Mouse (Mus musculus): ENCODE data around the gene Csde1. TPM values are rescaled to one million over a fixed set of nuclear protein-coding genes. Genes with fewer than 3 reads are reported as not detected.

Gene Csde1
- polyA plus RNA-seq, 1 experiment from 2014 or later = 179 TPM

DNA sequence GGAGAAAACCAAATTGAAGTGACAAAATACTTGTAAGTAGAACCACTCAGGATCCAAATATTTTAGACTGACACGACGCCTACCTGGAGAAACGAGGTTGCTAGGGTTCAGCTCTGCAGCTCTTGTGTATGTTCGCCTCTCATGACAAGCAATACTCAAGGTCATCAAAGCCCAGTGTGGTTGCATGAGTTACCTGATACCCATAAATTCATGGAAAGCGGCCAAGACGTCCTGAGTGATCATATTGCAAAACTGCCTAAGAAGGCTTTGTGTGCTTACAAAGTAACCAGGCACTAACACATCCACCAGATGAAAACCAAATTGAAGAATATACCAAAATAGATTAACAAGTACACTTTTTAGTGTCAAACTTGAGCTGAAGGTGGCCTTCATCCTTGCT is 48.7 kb downstream of the Csde1 start:
- H3K27me3 ChIP-seq (replicated peaks) = no peaks in the 10 kb centered on the region
- WGBS (ENCODE audit: insufficient replicate concordance) = 82% methylated on average over 6 of the region's 6 CpGs
- H3K36me3 ChIP-seq = peaks cover 51% of the 10 kb centered on the region
- H3K27ac ChIP-seq = no peak overlapping the region
- no peak for ATAC-seq
- H3K4me3 ChIP-seq = no peak overlapping the region
- H3K9me3 ChIP-seq (replicated peaks) = no peaks in the 10 kb centered on the region
- H3K4me2 ChIP-seq = no peak overlapping the region
- H3K9ac ChIP-seq = no peak overlapping the region
- H3K4me1 ChIP-seq = no peaks in the 10 kb centered on the region

- no peak within 1 kb of the TSS for H3K4me3 ChIP-seq
- H3K9ac ChIP-seq = no peak within 1 kb of the TSS
- H3K9me3 ChIP-seq (replicated peaks) = no peaks in the 10 kb centered on the region
- WGBS (ENCODE audit: insufficient replicate concordance) = 61% methylated on average over 5 of the region's 5 CpGs
- H3K4me2 ChIP-seq = no peak within 1 kb of the TSS
- H3K4me1 ChIP-seq = no peaks in the 10 kb centered on the region
- H3K36me3 ChIP-seq = peaks cover 7% of the 10 kb centered on the region
- no peaks in the 10 kb centered on the region for H3K27me3 ChIP-seq (replicated peaks)
- no peak within 1 kb of the TSS for H3K27ac ChIP-seq
- ATAC-seq = no peak
These were observed 53.5 kb downstream of the Csde1 start, which contains the start of gene Ampd1 for GRCm38 (mm10) chr3:103073771-103074170. Ampd1 (plus strand) TSS chr3:103074014.

DNA sequence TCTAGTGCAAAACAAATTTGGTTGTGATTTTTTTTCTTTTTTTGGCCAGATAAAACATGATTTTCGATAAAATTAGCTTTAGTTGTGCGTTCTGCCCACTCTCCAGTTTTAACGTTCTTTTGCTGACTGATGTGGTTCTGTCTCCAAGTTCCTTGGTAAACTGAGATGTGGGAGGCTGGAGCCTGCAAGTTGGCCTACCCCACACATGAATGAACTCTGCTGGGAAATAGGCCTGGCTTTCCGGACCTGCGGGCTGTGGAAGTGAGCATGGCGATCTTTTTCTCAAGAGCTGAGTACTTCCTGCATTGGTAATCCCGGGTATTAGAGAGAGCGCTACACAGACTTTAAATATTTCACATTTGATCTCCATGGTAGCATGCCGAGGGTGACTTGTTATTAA is 55.6 kb downstream of the Csde1 start:
- H3K4me2 ChIP-seq = no peak overlapping the region
- no peaks in the 10 kb centered on the region for H3K4me1 ChIP-seq
- H3K9ac ChIP-seq = no peak overlapping the region
- H3K36me3 ChIP-seq = no peaks in the 10 kb centered on the region
- no peaks in the 10 kb centered on the region for H3K9me3 ChIP-seq (replicated peaks)
- ATAC-seq = no peak
- H3K4me3 ChIP-seq = no peak overlapping the region
- H3K27me3 ChIP-seq (replicated peaks) = no peaks in the 10 kb centered on the region
- H3K27ac ChIP-seq = no peak overlapping the region
- 83% methylated on average over 9 of the region's 9 CpGs for WGBS (ENCODE audit: insufficient replicate concordance)

- Histone ChIP-seq H3K27me3 (replicated peaks) (no peaks in the 10 kb centered on the region), H3K27ac (no peak overlapping the region), H3K4me3 (no peak overlapping the region), H3K4me1 (no peaks in the 10 kb centered on the region), H3K9ac (no peak overlapping the region), H3K9me3 (replicated peaks) (no peaks in the 10 kb centered on the region), H3K4me2 (no peak overlapping the region), H3K36me3 (no peaks in the 10 kb centered on the region)
- WGBS (ENCODE audit: insufficient replicate concordance) = 76% methylated on average over 9 of the region's 9 CpGs
- ATAC-seq = no peak
These were observed 56.2 kb downstream of the Csde1 start for GRCm38 (mm10) chr3:103076476-103076875.

DNA sequence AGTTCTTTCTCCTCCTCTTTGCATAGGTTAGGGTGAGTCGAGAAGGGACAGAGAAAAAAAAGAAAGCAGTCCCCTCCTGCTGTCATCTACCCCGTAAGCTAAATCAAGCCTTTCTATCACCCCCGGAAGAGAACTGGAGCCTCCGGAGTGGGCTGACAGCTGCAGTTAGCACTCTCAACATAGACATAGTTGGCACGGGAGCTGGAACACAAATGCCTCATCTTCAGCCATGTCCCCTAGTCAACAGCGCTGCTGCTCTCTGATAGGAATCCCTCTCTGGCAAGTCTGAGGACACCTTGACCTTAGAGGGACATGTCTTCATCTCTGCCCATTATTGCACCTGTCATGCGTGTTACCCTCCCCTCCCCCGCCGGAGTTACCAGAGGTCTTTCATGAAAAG is 59.1 kb downstream of the Csde1 start:
- Histone ChIP-seq H3K4me1 (no peaks in the 10 kb centered on the region), H3K4me3 (no peak overlapping the region), H3K4me2 (no peak overlapping the region), H3K9ac (no peak overlapping the region), H3K27me3 (replicated peaks) (no peaks in the 10 kb centered on the region), H3K9me3 (replicated peaks) (no peaks in the 10 kb centered on the region), H3K36me3 (no peaks in the 10 kb centered on the region), H3K27ac (no peak overlapping the region)
- no peak for ATAC-seq
- WGBS (ENCODE audit: insufficient replicate concordance) = 77% methylated on average over 9 of the region's 9 CpGs

- Histone ChIP-seq H3K4me2 (no peak overlapping the region), H3K36me3 (no peaks in the 10 kb centered on the region), H3K4me1 (no peaks in the 10 kb centered on the region), H3K27ac (no peak overlapping the region), H3K9me3 (replicated peaks) (no peaks in the 10 kb centered on the region), H3K4me3 (no peak overlapping the region), H3K27me3 (replicated peaks) (no peaks in the 10 kb centered on the region), H3K9ac (no peak overlapping the region)
- WGBS (ENCODE audit: insufficient replicate concordance) = 65% methylated on average over 11 of the region's 11 CpGs
- ATAC-seq = no peak
These were observed 60.8 kb downstream of the Csde1 start for GRCm38 (mm10) chr3:103081051-103081450.

GRCm38 (mm10) chr3:103081861-103082453 is 61.7 kb downstream of the Csde1 start:
- Histone ChIP-seq H3K27ac (no peak overlapping the region), H3K9me3 (replicated peaks) (no peaks in the 10 kb centered on the region), H3K27me3 (replicated peaks) (no peaks in the 10 kb centered on the region), H3K4me2 (no peak overlapping the region), H3K4me3 (no peak overlapping the region), H3K36me3 (no peaks in the 10 kb centered on the region), H3K9ac (no peak overlapping the region), H3K4me1 (no peaks in the 10 kb centered on the region)
- 81% methylated on average over 17 of the region's 17 CpGs for WGBS (ENCODE audit: insufficient replicate concordance)
- no peak for ATAC-seq

DNA sequence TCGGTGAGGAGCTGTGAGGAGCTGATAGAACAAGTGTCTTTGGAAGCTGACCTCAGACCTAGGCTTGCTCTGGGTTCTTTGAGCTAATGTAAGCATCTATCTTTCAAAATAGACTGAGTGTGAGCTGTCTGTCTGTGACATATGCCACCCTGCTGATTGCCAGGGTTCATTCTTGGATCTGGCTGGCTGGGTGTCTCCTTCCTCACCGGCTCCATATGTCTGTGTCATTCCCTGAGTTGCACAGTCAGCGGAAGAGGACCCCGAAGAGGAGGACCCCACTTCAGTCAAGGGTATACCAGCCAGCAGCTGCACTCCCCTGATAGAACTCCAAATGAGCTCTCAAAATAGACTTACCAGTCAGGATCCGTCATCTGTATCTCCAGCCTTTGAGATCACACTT is 62.5 kb downstream of the Csde1 start:
- Histone ChIP-seq H3K9ac (no peak overlapping the region), H3K27me3 (replicated peaks) (no peaks in the 10 kb centered on the region), H3K36me3 (no peaks in the 10 kb centered on the region), H3K4me2 (no peak overlapping the region), H3K4me1 (no peaks in the 10 kb centered on the region), H3K27ac (no peak overlapping the region), H3K9me3 (replicated peaks) (no peaks in the 10 kb centered on the region), H3K4me3 (no peak overlapping the region)
- 65% methylated on average over 5 of the region's 5 CpGs for WGBS (ENCODE audit: insufficient replicate concordance)
- no peak for ATAC-seq

DNA sequence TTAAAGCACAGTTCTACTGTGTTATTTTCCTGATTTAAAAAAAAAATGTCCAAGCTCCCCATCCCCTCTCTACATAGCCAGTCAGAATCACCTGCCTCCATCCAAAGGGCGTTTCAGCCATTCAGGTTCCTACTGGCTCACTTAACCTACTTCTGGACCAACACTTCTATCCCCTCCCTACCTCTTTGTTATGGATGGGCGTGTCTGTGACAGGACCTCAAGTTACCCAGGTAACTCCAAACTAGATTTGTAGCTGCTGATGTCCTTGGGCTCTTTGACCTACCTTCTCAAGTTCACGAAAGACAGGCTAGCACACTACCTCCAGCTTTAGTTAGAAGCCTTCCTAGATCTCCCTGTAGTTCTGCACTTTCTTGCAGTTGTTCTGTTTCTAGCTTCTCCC is 65.8 kb downstream of the Csde1 start:
- WGBS (ENCODE audit: insufficient replicate concordance) = 54% methylated on average over 3 of the region's 3 CpGs
- Histone ChIP-seq H3K27ac (no peak overlapping the region), H3K27me3 (replicated peaks) (no peaks in the 10 kb centered on the region), H3K9me3 (replicated peaks) (no peaks in the 10 kb centered on the region), H3K36me3 (no peaks in the 10 kb centered on the region), H3K4me1 (no peaks in the 10 kb centered on the region), H3K9ac (no peak overlapping the region), H3K4me2 (no peak overlapping the region), H3K4me3 (no peak overlapping the region)
- ATAC-seq = no peak

- WGBS (ENCODE audit: insufficient replicate concordance) = 52% methylated on average over 2 of the region's 2 CpGs
- H3K27ac ChIP-seq = no peak overlapping the region
- H3K4me1 ChIP-seq = peaks cover 5% of the 10 kb centered on the region
- no peaks in the 10 kb centered on the region for H3K36me3 ChIP-seq
- no peak overlapping the region for H3K4me3 ChIP-seq
- H3K27me3 ChIP-seq (replicated peaks) = peaks cover 14% of the 10 kb centered on the region
- no peak for ATAC-seq
- no peak overlapping the region for H3K9ac ChIP-seq
- H3K4me2 ChIP-seq = no peak overlapping the region
- H3K9me3 ChIP-seq (replicated peaks) = no peaks in the 10 kb centered on the region
These were observed 71.5 kb downstream of the Csde1 start for GRCm38 (mm10) chr3:103091753-103092152.

DNA sequence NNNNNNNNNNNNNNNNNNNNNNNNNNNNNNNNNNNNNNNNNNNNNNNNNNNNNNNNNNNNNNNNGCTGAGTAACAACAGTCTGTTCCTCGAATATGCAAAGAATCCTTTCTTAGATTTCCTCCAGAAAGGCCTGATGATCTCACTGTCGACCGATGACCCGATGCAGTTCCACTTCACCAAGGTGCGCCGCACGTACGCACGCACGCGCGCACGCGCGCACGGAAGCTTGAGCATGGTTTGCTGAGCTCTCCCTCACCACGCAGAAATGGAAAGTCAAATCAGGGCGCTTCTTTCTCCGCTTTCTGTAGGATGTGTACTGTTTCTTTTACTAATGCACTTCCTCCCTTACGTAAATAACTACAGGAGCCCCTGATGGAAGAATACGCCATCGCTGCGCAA is 78.4 kb downstream of the Csde1 start:
- no peak overlapping the region for H3K4me2 ChIP-seq
- ATAC-seq = no peak
- H3K4me3 ChIP-seq = no peak overlapping the region
- no peak overlapping the region for H3K27ac ChIP-seq
- no peaks in the 10 kb centered on the region for H3K36me3 ChIP-seq
- H3K27me3 ChIP-seq (replicated peaks) = peaks cover 18% of the 10 kb centered on the region
- no peak overlapping the region for H3K9ac ChIP-seq
- 64% methylated on average over 23 of the region's 23 CpGs for WGBS (ENCODE audit: insufficient replicate concordance)
- peaks cover 25% of the 10 kb centered on the region for H3K4me1 ChIP-seq
- H3K9me3 ChIP-seq (replicated peaks) = no peaks in the 10 kb centered on the region

- no peak overlapping the region for H3K27ac ChIP-seq
- 62% methylated on average over 6 of the region's 6 CpGs for WGBS (ENCODE audit: insufficient replicate concordance)
- no peak for ATAC-seq
- no peak overlapping the region for H3K4me2 ChIP-seq
- H3K9me3 ChIP-seq (replicated peaks) = no peaks in the 10 kb centered on the region
- no peak overlapping the region for H3K4me3 ChIP-seq
- peaks cover 36% of the 10 kb centered on the region for H3K4me1 ChIP-seq
- no peaks in the 10 kb centered on the region for H3K36me3 ChIP-seq
- H3K27me3 ChIP-seq (replicated peaks) = peaks cover 12% of the 10 kb centered on the region
- no peak overlapping the region for H3K9ac ChIP-seq
These were observed 79.4 kb downstream of the Csde1 start for GRCm38 (mm10) chr3:103099667-103100066.

DNA sequence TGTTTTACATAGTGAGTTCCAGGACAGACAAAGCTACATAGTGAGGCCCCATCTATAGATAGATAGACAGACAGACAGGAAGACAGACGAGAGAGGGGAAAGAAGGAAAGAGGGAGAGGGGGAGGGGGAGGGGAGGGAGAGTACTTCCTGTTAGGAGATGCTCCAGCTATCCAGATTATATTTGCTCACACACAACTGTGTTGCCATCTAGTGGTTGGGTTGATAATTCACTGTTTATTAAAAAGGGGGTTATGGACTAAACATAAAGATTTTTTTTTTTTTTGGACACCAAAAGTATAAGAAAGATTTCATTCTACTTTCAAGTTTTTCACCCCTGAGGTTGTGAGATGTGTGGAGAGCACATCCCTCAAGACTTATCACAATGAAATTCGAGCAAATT is 80.5 kb downstream of the Csde1 start:
- no peak overlapping the region for H3K4me3 ChIP-seq
- no peak for ATAC-seq
- H3K27me3 ChIP-seq (replicated peaks) = peaks cover 9% of the 10 kb centered on the region; the same call in 1 of the 2 replicates
- WGBS (ENCODE audit: insufficient replicate concordance) = 30% methylated on average over 2 of the region's 2 CpGs
- H3K4me1 ChIP-seq = peaks cover 43% of the 10 kb centered on the region
- H3K4me2 ChIP-seq = no peak overlapping the region
- no peak overlapping the region for H3K9ac ChIP-seq
- H3K9me3 ChIP-seq (replicated peaks) = no peaks in the 10 kb centered on the region
- no peaks in the 10 kb centered on the region for H3K36me3 ChIP-seq
- H3K27ac ChIP-seq = no peak overlapping the region

Data from liver, embryonic 12.5 days (tissue).